Mouse (Mus musculus) bone marrow macrophage, adult 2 months (primary cell): ENCODE results near the gene Ccdc93. TPM values are rescaled to one million over a fixed set of nuclear protein-coding genes. Genes with fewer than 3 reads are reported as not detected.

ENCODE experiments used
- H3K27ac ChIP-seq: 2 replicates; pipeline ENCODE4 v1.5.1; 2012; ENCODE audit warnings: low read depth, low read length; ENCODE audit not compliant: insufficient read depth
- H3K4me1 ChIP-seq: 2 replicates; pipeline ENCODE4 v1.6.1; 2012; ENCODE audit warnings: low read length; ENCODE audit not compliant: control insufficient read depth, insufficient read depth
- H3K4me3 ChIP-seq: 2 replicates; pipeline ENCODE4 v1.5.1; 2012; ENCODE audit warnings: mild to moderate bottlenecking, low read length, moderate library complexity; ENCODE audit not compliant: insufficient read depth
- CTCF ChIP-seq: IDR thresholded peaks from 2 replicates; pipeline ENCODE4 v1.5.1; 2012; ENCODE audit warnings: low read depth, mild to moderate bottlenecking, low read length, moderate library complexity
- POLR2A ChIP-seq: IDR thresholded peaks from 2 replicates; pipeline ENCODE4 v1.6.1; 2012; ENCODE audit warnings: mild to moderate bottlenecking, low read depth, low read length, borderline replicate concordance
- polyA plus RNA-seq: library from polyadenylated mRNA; stranded (reverse); fragments of >200 nt; gene quantifications from 2 replicates; pipeline ENCODE4 v1.2.4, GENCODE M21; 2012; ENCODE audit not compliant: missing spikeins, insufficient read depth, insufficient read length

Gene Ccdc93
- polyA plus RNA-seq, 1 experiment: 30.1 TPM

DNA sequence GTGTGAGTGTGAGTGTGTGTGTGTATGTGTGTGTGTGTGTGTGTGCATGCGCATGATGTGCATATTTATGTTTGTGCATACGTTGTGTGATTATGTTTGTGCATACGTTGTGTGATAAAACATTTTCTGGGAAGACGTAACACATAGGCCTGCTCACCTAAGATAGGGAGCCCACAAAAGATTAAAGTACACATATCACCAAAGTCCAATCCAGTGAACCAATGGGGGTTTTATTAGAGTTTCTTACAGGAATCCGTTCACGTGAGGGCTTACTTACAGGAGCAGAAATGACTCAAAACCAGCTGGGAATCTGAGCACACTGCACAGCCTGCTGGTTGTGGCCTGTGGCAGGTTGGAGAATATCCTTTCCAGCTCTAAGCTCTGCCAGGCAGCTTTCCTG, 13.3 kb downstream of the Ccdc93 start:
- TF ChIP-seq CTCF (no peak), POLR2A (no peak)
- H3K4me3 ChIP-seq: no peak overlapping the region
- no peak overlapping the region for H3K27ac ChIP-seq
- peaks cover 4% of the 10 kb centered on the region; the same call in 1 of the 2 replicates for H3K4me1 ChIP-seq

GRCm38 (mm10) chr1:121447216-121447615, 16.4 kb downstream of the Ccdc93 start:
- H3K4me3 ChIP-seq: no peak overlapping the region
- no peaks in the 10 kb centered on the region for H3K4me1 ChIP-seq
- no peak for TF ChIP-seq POLR2A
- no peak for TF ChIP-seq CTCF
- H3K27ac ChIP-seq: no peak overlapping the region

- peaks cover 2% of the 10 kb centered on the region for H3K4me1 ChIP-seq
- H3K27ac ChIP-seq: no peak overlapping the region
- H3K4me3 ChIP-seq: no peak overlapping the region
- TF ChIP-seq POLR2A (no peak), CTCF (no peak)
These were observed 17.3 kb downstream of the Ccdc93 start for GRCm38 (mm10) chr1:121448166-121448565.

- H3K27ac ChIP-seq: no peak overlapping the region
- H3K4me1 ChIP-seq: peaks cover 7% of the 10 kb centered on the region
- no peak overlapping the region for H3K4me3 ChIP-seq
- no peak for TF ChIP-seq CTCF
- no peak for TF ChIP-seq POLR2A
These were observed 20.2 kb downstream of the Ccdc93 start for GRCm38 (mm10) chr1:121451009-121451408.

- Histone ChIP-seq H3K27ac (no peak overlapping the region), H3K4me1 (peaks cover 7% of the 10 kb centered on the region), H3K4me3 (no peak overlapping the region)
- no peak for TF ChIP-seq CTCF
- TF ChIP-seq POLR2A: no peak
These were observed 21.6 kb downstream of the Ccdc93 start for GRCm38 (mm10) chr1:121452498-121452897.

GRCm38 (mm10) chr1:121453053-121453452, 22.2 kb downstream of the Ccdc93 start:
- H3K4me3 ChIP-seq: no peak overlapping the region
- TF ChIP-seq CTCF (no peak), POLR2A (no peak)
- H3K27ac ChIP-seq: no peak overlapping the region
- peaks cover 7% of the 10 kb centered on the region for H3K4me1 ChIP-seq

DNA sequence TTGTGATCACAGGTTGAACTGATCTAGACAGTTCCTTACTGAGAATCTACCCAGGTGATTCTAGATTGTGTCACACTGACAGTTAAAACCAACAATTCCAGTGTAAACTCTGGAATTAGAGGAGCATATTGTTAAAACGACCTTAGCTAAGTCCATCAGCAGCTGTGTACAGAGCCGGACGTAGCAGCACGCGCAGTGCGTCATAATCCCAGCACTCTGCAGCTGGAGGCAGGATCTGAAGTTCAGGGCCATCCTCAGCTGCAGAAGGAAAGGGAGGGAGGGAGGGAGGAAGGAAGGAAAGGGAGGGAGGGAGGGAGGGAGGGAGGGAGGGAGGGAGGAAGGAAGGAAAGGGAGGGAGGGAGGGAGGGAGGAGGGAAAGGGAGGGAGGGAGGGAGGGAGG, 24.1 kb downstream of the Ccdc93 start:
- TF ChIP-seq CTCF (no peak), POLR2A (no peak)
- no peak overlapping the region for H3K4me3 ChIP-seq
- H3K4me1 ChIP-seq: peaks cover 7% of the 10 kb centered on the region
- no peak overlapping the region for H3K27ac ChIP-seq

GRCm38 (mm10) chr1:121460077-121460476, 29.2 kb downstream of the Ccdc93 start:
- TF ChIP-seq POLR2A (no peak), CTCF (no peak)
- H3K4me3 ChIP-seq: no peak overlapping the region
- H3K27ac ChIP-seq: no peak overlapping the region
- peaks cover 33% of the 10 kb centered on the region for H3K4me1 ChIP-seq

- Histone ChIP-seq H3K27ac (no peak overlapping the region), H3K4me3 (no peak overlapping the region), H3K4me1 (peaks cover 39% of the 10 kb centered on the region)
- TF ChIP-seq CTCF (no peak), POLR2A (no peak)
These were observed 31.0 kb downstream of the Ccdc93 start for GRCm38 (mm10) chr1:121461895-121462294.

DNA sequence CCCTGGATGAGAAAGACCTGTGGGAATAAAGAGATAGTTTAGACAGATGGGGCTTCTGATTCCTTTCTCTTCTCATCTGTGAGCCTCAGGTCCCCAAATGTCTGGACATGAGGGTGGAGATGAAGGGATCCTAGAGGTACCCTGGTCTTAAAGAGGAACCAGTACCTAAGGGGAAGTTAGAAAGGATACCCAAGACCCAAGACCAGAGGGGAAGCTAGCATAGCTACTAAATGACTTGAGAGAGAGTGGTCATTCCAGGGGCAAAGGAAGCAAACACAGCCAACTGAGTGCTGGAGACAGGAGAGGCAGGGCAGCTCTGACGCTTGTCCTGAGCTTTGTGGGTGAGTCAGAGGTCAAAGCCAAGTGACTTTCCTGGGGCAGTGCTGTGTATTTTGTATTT, 31.8 kb downstream of the Ccdc93 start:
- H3K4me3 ChIP-seq: no peak overlapping the region
- TF ChIP-seq CTCF (no peak), POLR2A (no peak)
- peaks cover 39% of the 10 kb centered on the region for H3K4me1 ChIP-seq
- H3K27ac ChIP-seq: peak overlapping the region; percentile 62

- Histone ChIP-seq H3K27ac (peak overlapping the region; percentile 93), H3K4me1 (peaks cover 39% of the 10 kb centered on the region)
- no peak for TF ChIP-seq POLR2A
These were observed 33.0 kb downstream of the Ccdc93 start for GRCm38 (mm10) chr1:121463806-121464205.

More at GRCm38 (mm10) chr1:121463806-121464205, 33.0 kb downstream of the Ccdc93 start:
- H3K4me3 ChIP-seq: no peak overlapping the region
